Mouse (Mus musculus): ENCODE data around the gene Hmx3.

Hmx3 gene

GRCm38 (mm10) chr7:131542115-131542871 is at the start of gene Hmx3:
TSS of gene Hmx3 (plus strand) at chr7:131542867.
- DNase-seq, result no peak

- DNase-seq, result no peak
These were observed 38.9 kb upstream of the Hmx3 start for GRCm38 (mm10) chr7:131503739-131504138.

GRCm38 (mm10) chr7:131539979-131540378 is 2.7 kb upstream of the Hmx3 start:
- DNase-seq, result peak; percentile 75 to 79

- no peak for DNase-seq
These were observed 1.2 kb upstream of the Hmx3 start for GRCm38 (mm10) chr7:131541184-131542114.

GRCm38 (mm10) chr7:131542872-131543622 is 380 bp downstream of the Hmx3 start:
- no peak for DNase-seq

- no peak for DNase-seq
These were observed 1.2 kb downstream of the Hmx3 start for GRCm38 (mm10) chr7:131543623-131544481.

- DNase-seq, result no peak
These were observed 2.2 kb downstream of the Hmx3 start for GRCm38 (mm10) chr7:131544871-131545270.

GRCm38 (mm10) chr7:131545701-131546385 is 3.2 kb downstream of the Hmx3 start:
- no peak for DNase-seq

- no peak for DNase-seq
These were observed 3.8 kb downstream of the Hmx3 start for GRCm38 (mm10) chr7:131546423-131546822.

- no peak for DNase-seq
These were observed 4.8 kb downstream of the Hmx3 start for GRCm38 (mm10) chr7:131547481-131547880.

GRCm38 (mm10) chr7:131548473-131548872 is 5.8 kb downstream of the Hmx3 start, which contains the start of gene Hmx2:
TSS of gene Hmx2 (plus strand) at chr7:131548773.
- DNase-seq, result no peak

GRCm38 (mm10) chr7:131551471-131551870 is 8.8 kb downstream of the Hmx3 start:
- no peak for DNase-seq

- DNase-seq, result no peak
These were observed 9.5 kb downstream of the Hmx3 start for GRCm38 (mm10) chr7:131551931-131552741.

- DNase-seq, result no peak
These were observed 10.1 kb downstream of the Hmx3 start for GRCm38 (mm10) chr7:131552781-131553180.

- no peak for DNase-seq
These were observed 11.1 kb downstream of the Hmx3 start for GRCm38 (mm10) chr7:131553771-131554175.

- no peak for DNase-seq
These were observed 11.9 kb downstream of the Hmx3 start for GRCm38 (mm10) chr7:131554341-131555180.

- peak in 1 of 2 experiments; percentile 32 for DNase-seq
These were observed 12.8 kb downstream of the Hmx3 start for GRCm38 (mm10) chr7:131555301-131556081.

- DNase-seq, result no peak
These were observed 13.4 kb downstream of the Hmx3 start for GRCm38 (mm10) chr7:131556116-131556515.
